Mouse (Mus musculus) heart, adult 2 months (tissue): Measurements from ENCODE around the gene Ndufv3. TPM values are rescaled to one million over a fixed set of nuclear protein-coding genes. Genes with fewer than 3 reads are reported as not detected.
"Not testable (repeated sequence)": the region's sequence is repeated elsewhere in the genome, so short reads cannot be mapped to it uniquely, and the experiment has no call there.

ENCODE experiments used
- DNase-seq, 2 experiments: peaks; one replicate each; pipeline ENCODE4 v3.0.0; 2021
- H3K27ac ChIP-seq: fragments of 200-600 bp; 2 replicates; pipeline ENCODE4 v1.8.1; 2022
- H3K27me3 ChIP-seq: fragments of 200-500 bp; 2 replicates; pipeline ENCODE4 v1.6.1; 2012; ENCODE audit warnings: mild to moderate bottlenecking, low read length, inconsistent platforms, mixed read lengths; ENCODE audit not compliant: control insufficient read depth, insufficient read depth
- H3K36me3 ChIP-seq: fragments of 200-500 bp; 2 replicates; pipeline ENCODE4 v1.6.1; 2012; ENCODE audit warnings: low read length, inconsistent platforms; ENCODE audit not compliant: control insufficient read depth, insufficient read depth
- H3K4me1 ChIP-seq: fragments of 200-500 bp; 2 replicates; pipeline ENCODE4 v1.6.1; 2011; ENCODE audit warnings: low read length; ENCODE audit not compliant: control insufficient read depth, insufficient read depth
- H3K4me3 ChIP-seq: fragments of 200-600 bp; 2 replicates; pipeline ENCODE4 v1.8.1; 2022
- H3K79me2 ChIP-seq: fragments of 200-500 bp; replicated peaks from 2 replicates; pipeline ENCODE4 v1.6.1; 2012; ENCODE audit warnings: mild to moderate bottlenecking, inconsistent platforms, low read length, moderate library complexity, mixed read lengths; ENCODE audit not compliant: control insufficient read depth, insufficient read depth
- H3K9ac ChIP-seq: fragments of 200-500 bp; 2 replicates; pipeline ENCODE4 v1.6.1; 2012; ENCODE audit warnings: low read depth, mild to moderate bottlenecking, control low read depth, inconsistent platforms, low read length, mixed read lengths
- CTCF ChIP-seq: fragments of 200-600 bp; IDR thresholded peaks from 2 replicates; pipeline ENCODE4 v1.8.1; 2022; ENCODE audit warnings: antibody characterized with exemption, mild to moderate bottlenecking, moderate library complexity
- EP300 ChIP-seq: fragments of 200-500 bp; IDR thresholded peaks from 2 replicates; pipeline ENCODE4 v1.6.1; 2011; ENCODE audit warnings: low read depth, low read length, control low read depth; ENCODE audit not compliant: insufficient read depth
- POLR2A ChIP-seq: fragments of 200-500 bp; IDR thresholded peaks from 2 replicates; pipeline ENCODE4 v1.6.1; 2011; ENCODE audit warnings: mild to moderate bottlenecking, low read depth, low read length, control low read depth; ENCODE audit not compliant: insufficient read depth
- WGBS: fragments of 180-500 bp; shearing (Covaris S2); methylation state at CpG from one replicate; pipeline ENCODE4 v1.1.7; 2018; 5-methylcytosine and 5-hydroxymethylcytosine counted together
- intact Hi-C: fragments of 180-260 bp; cut with DNase I; formaldehyde crosslinking; loops from one replicate; pipeline ENCODE4 v1.15.1; 2025
- polyA plus RNA-seq: library from polyadenylated mRNA; depleted of rRNA; stranded (reverse); fragments of >200 nt; gene quantifications from 2 replicates; pipeline ENCODE4 v1.2.3, GENCODE M21; 2012
- total RNA-seq, 2 experiments: library from RNA; stranded (reverse); gene quantifications; 2 replicates each; pipeline ENCODE4 v1.2.3; 2021

Gene Ndufv3
- total and polyA plus RNA-seq, 3 experiments, result 764 to 1,509 (median 1,326) TPM

- intact Hi-C loops, result no loop called here
- no peak overlapping the region for H3K27ac ChIP-seq
- no peak overlapping the region for H3K4me3 ChIP-seq
- 82% methylated on average over 14 of the region's 14 CpGs for WGBS
- DNase-seq, result no peak
- no peaks in the 10 kb centered on the region for H3K79me2 ChIP-seq
- H3K9ac ChIP-seq, result no peak overlapping the region
- peaks cover 10% of the 10 kb centered on the region for H3K4me1 ChIP-seq
- H3K27me3 ChIP-seq, result no peaks in the 10 kb centered on the region
- TF ChIP-seq EP300 (no peak), CTCF (no peak), POLR2A (no peak)
- H3K36me3 ChIP-seq, result no peaks in the 10 kb centered on the region
Observed at GRCm38 (mm10) chr17:31531441-31532158, 11.7 kb downstream of the Ndufv3 start.

DNA sequence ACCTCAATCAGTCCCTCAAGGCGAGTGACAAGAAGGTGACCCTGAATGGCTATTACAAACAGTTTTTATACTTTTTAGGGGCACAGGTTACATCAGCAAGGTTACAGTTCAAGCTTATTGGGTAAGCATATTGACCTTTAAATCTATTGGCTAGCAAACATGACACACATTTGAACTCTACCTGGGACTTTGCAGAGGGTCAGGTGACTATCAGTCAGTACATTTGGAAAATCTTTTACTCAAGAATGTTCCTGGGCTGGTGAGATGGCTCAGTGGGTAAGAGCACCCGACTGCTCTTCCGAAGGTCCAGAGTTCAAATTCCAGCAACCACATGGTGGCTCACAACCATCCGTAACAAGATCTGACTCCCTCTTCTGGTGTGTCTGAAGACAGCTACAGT lies 12.4 kb downstream of the Ndufv3 start:
- H3K36me3 ChIP-seq, H3K27ac ChIP-seq, H3K4me1 ChIP-seq, H3K4me3 ChIP-seq, DNase-seq, H3K9ac ChIP-seq, intact Hi-C loops, H3K79me2 ChIP-seq, H3K27me3 ChIP-seq: not testable (repeated sequence)
- WGBS, result 99% methylated on average over 4 of the region's 4 CpGs

DNA sequence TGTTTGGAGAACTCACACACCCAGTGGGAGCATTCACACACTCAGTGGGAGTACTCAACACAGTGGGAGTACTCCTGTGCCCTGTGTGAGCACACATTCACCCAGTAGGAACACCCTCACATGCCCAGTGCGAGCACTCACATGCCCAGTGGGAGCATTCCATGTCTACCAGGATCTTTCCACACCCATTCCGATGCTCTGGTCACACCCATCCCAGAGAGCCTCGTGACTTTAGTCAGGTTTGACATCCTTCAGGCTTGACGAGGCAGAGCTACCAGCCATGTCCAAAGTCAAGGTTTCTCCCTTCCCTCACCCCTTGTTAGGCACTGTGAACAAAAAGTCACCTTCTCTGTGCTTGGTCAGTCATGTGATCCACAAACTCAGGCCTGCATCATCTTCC lies 15.4 kb downstream of the Ndufv3 start:
- H3K27ac ChIP-seq, result peak overlapping the region; percentile 74
- WGBS, result 39% methylated on average over 4 of the region's 4 CpGs
- H3K4me3 ChIP-seq, result no peak overlapping the region
- H3K36me3 ChIP-seq, result no peaks in the 10 kb centered on the region
- intact Hi-C loops, result no loop called here
- H3K9ac ChIP-seq, result no peak overlapping the region
- H3K27me3 ChIP-seq, result no peaks in the 10 kb centered on the region
- no peak for DNase-seq
- TF ChIP-seq EP300, result no peak
- TF ChIP-seq CTCF, result no peak
- TF ChIP-seq POLR2A, result no peak
- peaks cover 10% of the 10 kb centered on the region for H3K4me1 ChIP-seq
- H3K79me2 ChIP-seq, result no peaks in the 10 kb centered on the region

- Histone ChIP-seq H3K79me2 (no peaks in the 10 kb centered on the region), H3K27me3 (no peaks in the 10 kb centered on the region), H3K4me1 (peaks cover 10% of the 10 kb centered on the region), H3K27ac (peak overlapping the region; percentile 74), H3K4me3 (no peak overlapping the region), H3K36me3 (no peaks in the 10 kb centered on the region), H3K9ac (no peak overlapping the region)
- WGBS, result 23% methylated on average over 8 of the region's 8 CpGs
- DNase-seq, result peak; percentile 64 to 77
- TF ChIP-seq EP300 (no peak), CTCF (no peak), POLR2A (no peak)
- intact Hi-C loops, result no loop called here
Observed at GRCm38 (mm10) chr17:31535871-31536629, 16.1 kb downstream of the Ndufv3 start.

GRCm38 (mm10) chr17:31540101-31540500 lies 20.2 kb downstream of the Ndufv3 start:
- intact Hi-C loops, result no loop called here
- Histone ChIP-seq H3K36me3 (no peaks in the 10 kb centered on the region), H3K27ac (no peak overlapping the region), H3K27me3 (no peaks in the 10 kb centered on the region), H3K9ac (no peak overlapping the region), H3K4me3 (no peak overlapping the region), H3K4me1 (peaks cover 9% of the 10 kb centered on the region), H3K79me2 (no peaks in the 10 kb centered on the region)
- TF ChIP-seq POLR2A (no peak), CTCF (no peak), EP300 (no peak)
- DNase-seq, result no peak
- 46% methylated on average over 3 of the region's 3 CpGs for WGBS

DNA sequence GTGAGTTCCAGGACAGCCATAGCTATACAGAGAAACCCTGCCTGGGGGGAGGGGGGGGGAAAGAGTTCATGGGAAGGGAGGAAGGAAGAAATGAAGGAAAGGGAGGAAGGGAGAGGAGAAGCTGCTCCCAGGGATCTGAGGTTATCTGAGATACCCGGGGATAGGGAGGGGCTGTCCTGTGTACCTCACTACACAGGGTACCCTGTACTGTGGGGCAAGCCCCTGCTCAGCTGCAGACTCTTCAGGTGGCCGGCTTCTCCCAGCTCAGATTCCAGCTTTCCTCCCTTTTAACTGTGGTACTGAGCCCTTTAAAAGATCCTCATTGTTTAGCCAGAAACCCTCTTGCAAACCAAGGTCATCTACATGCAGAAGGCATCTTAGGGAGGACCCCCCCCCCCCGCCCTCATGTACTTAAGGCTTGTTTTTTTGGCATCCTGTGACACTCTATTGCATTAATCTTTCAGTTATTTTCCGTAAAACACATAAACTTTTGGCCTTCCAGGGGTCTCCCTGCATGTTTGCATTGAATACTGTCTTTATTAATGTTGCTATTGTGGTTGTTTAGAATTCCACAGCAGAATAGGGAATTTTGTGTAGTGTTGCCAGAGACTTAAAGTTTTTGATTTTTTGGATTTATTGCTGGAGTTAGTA lies 21.0 kb downstream of the Ndufv3 start:
- intact Hi-C loops, result no loop called here
- Histone ChIP-seq H3K4me3 (no peak overlapping the region), H3K36me3 (no peaks in the 10 kb centered on the region), H3K9ac (no peak overlapping the region), H3K27me3 (no peaks in the 10 kb centered on the region), H3K79me2 (no peaks in the 10 kb centered on the region), H3K27ac (no peak overlapping the region), H3K4me1 (peaks cover 2% of the 10 kb centered on the region; the same call in 1 of the 2 replicates)
- DNase-seq, result no peak
- TF ChIP-seq POLR2A (no peak), CTCF (no peak), EP300 (no peak)
- WGBS, result 73% methylated on average over 4 of the region's 4 CpGs
